Mouse (Mus musculus) MEL (cell line): ENCODE measurements at regions not wholly inside any gene's neighbourhood (a gene's known extent, or its start where the extent isn't known, plus 50 kb on each side); places are given as distances from the start of the nearest gene placed in this dataset.

ENCODE experiments used
- DNase-seq: peaks from one replicate; pipeline ENCODE4 v3.0.0; 2011; ENCODE audit warnings: low read depth, low spot score
- H3K27ac ChIP-seq: 2 replicates; pipeline ENCODE4 v1.5.1; 2012; ENCODE audit warnings: low read depth, mild to moderate bottlenecking, control low read depth, low read length, moderate library complexity; ENCODE audit not compliant: control insufficient read depth
- H3K27me3 ChIP-seq, 2 experiments: fragments of 150-350 bp in 1 of 2; sonication (generic) in 1 of 2; 2 replicates each; pipeline ENCODE4 v1.6.1; 2012; ENCODE audit warnings: low read length in 2 of 2, mild to moderate bottlenecking in 2 of 2, improper control_type of control experiment in 1 of 2, moderate library complexity in 1 of 2; ENCODE audit not compliant: insufficient read depth in 2 of 2, control insufficient read depth in 1 of 2
- H3K36me3 ChIP-seq, 2 experiments: 2 replicates each; pipeline ENCODE4 v1.6.1; 2012 to 2014; ENCODE audit warnings: low read length in 2 of 2, improper control_type of control experiment in 1 of 2, inconsistent platforms in 1 of 2, mild to moderate bottlenecking in 1 of 2; ENCODE audit not compliant: insufficient read depth in 2 of 2, control insufficient read depth in 1 of 2
- H3K4me1 ChIP-seq, 2 experiments: fragments of 150-350 bp in 1 of 2; sonication (generic) in 1 of 2; 2 replicates each; pipeline ENCODE4 v1.6.1; 2012; ENCODE audit warnings: low read length in 2 of 2, improper control_type of control experiment in 1 of 2, mild to moderate bottlenecking in 1 of 2; ENCODE audit not compliant: insufficient read depth in 2 of 2, control insufficient read depth in 1 of 2
- H3K4me3 ChIP-seq, 2 experiments: fragments of 150-350 bp in 1 of 2; sonication (generic) in 1 of 2; 2 replicates each; pipeline ENCODE4 v1.5.1; 2012; ENCODE audit warnings: low read depth in 2 of 2, low read length in 2 of 2, mild to moderate bottlenecking in 2 of 2, moderate library complexity in 2 of 2, control low read depth in 1 of 2, improper control_type of control experiment in 1 of 2; ENCODE audit not compliant: control insufficient read depth in 1 of 2, insufficient read depth in 1 of 2
- H3K79me2 ChIP-seq: 2 replicates; pipeline ENCODE4 v1.6.1; 2012; ENCODE audit warnings: mild to moderate bottlenecking, low read length, moderate library complexity; ENCODE audit not compliant: control insufficient read depth, poor library complexity, insufficient read depth
- H3K9ac ChIP-seq: 2 replicates; pipeline ENCODE4 v1.6.1; 2012; ENCODE audit warnings: low read depth, mild to moderate bottlenecking, control low read depth, low read length, moderate library complexity; ENCODE audit not compliant: control insufficient read depth, poor library complexity, severe bottlenecking
- H3K9me3 ChIP-seq: fragments of 150-350 bp; sonication (generic); replicated peaks from 2 replicates; pipeline ENCODE4 v1.6.1; 2012; ENCODE audit warnings: mild to moderate bottlenecking, low read length, improper control_type of control experiment, moderate library complexity; ENCODE audit not compliant: insufficient read depth
- BHLHE40 ChIP-seq: IDR thresholded peaks from 2 replicates; pipeline ENCODE4 v1.6.1; 2012; ENCODE audit warnings: low read depth, mild to moderate bottlenecking, inconsistent platforms, low read length, improper control_type of control experiment, borderline replicate concordance
- EP300 ChIP-seq, 2 experiments: IDR thresholded peaks; 2 replicates each; pipeline ENCODE4 v1.6.1; 2011; ENCODE audit warnings: improper control_type of control experiment in 2 of 2, low read length in 2 of 2, low read depth in 1 of 2, mild to moderate bottlenecking in 1 of 2
- ETS1 ChIP-seq: IDR thresholded peaks from 2 replicates; pipeline ENCODE4 v1.6.1; 2012; ENCODE audit warnings: low read depth, mild to moderate bottlenecking, inconsistent platforms, low read length, improper control_type of control experiment, moderate library complexity
- GABPA ChIP-seq: IDR thresholded peaks from 2 replicates; pipeline ENCODE4 v1.6.1; 2012; ENCODE audit warnings: low read depth, mild to moderate bottlenecking, inconsistent platforms, low read length, improper control_type of control experiment, moderate library complexity
- HCFC1 ChIP-seq: IDR thresholded peaks from 2 replicates; pipeline ENCODE4 v1.6.1; 2012; ENCODE audit warnings: low read depth, mild to moderate bottlenecking, inconsistent platforms, low read length, improper control_type of control experiment, moderate library complexity
- KAT2A ChIP-seq: conservative IDR thresholded peaks from 2 replicates; pipeline ENCODE4 v1.6.1; 2012; ENCODE audit warnings: low read depth, low read length, improper control_type of control experiment, inconsistent platforms
- MXI1 ChIP-seq: IDR thresholded peaks from 2 replicates; pipeline ENCODE4 v1.6.1; 2011; ENCODE audit warnings: mild to moderate bottlenecking, low read depth, low read length, improper control_type of control experiment
- MYB ChIP-seq: IDR thresholded peaks from 2 replicates; pipeline ENCODE4 v1.6.1; 2011; ENCODE audit warnings: mild to moderate bottlenecking, low read depth, low read length, improper control_type of control experiment
- MYC ChIP-seq: IDR thresholded peaks from 2 replicates; pipeline ENCODE4 v1.6.1; 2011; ENCODE audit warnings: low read depth, mild to moderate bottlenecking, low read length, improper control_type of control experiment, moderate library complexity
- NELFE ChIP-seq: IDR thresholded peaks from 2 replicates; pipeline ENCODE4 v1.6.1; 2011; ENCODE audit warnings: low read depth, low read length, improper control_type of control experiment
- NRF1 ChIP-seq: IDR thresholded peaks from 2 replicates; pipeline ENCODE4 v1.6.1; 2014; ENCODE audit warnings: low read depth, mild to moderate bottlenecking, inconsistent platforms, low read length, improper control_type of control experiment, moderate library complexity; ENCODE audit not compliant: poor library complexity, insufficient read depth, severe bottlenecking
- POLR2A ChIP-seq, 2 experiments: IDR thresholded peaks; 2 replicates each; pipeline ENCODE4 v1.6.1; 2011 to 2012; ENCODE audit warnings: low read length in 2 of 2, mild to moderate bottlenecking in 2 of 2, control low read depth in 1 of 2, improper control_type of control experiment in 1 of 2, low read depth in 1 of 2, moderate library complexity in 1 of 2; ENCODE audit not compliant: control insufficient read depth in 1 of 2, insufficient read depth in 1 of 2, poor library complexity in 1 of 2
- POLR2AphosphoS2 ChIP-seq: IDR thresholded peaks from 2 replicates; pipeline ENCODE4 v1.6.1; 2011; ENCODE audit warnings: low read length, improper control_type of control experiment
- SIN3A ChIP-seq: IDR thresholded peaks from 2 replicates; pipeline ENCODE4 v1.6.1; 2012; ENCODE audit warnings: low read length, improper control_type of control experiment, inconsistent platforms
- TBP ChIP-seq: IDR thresholded peaks from 2 replicates; pipeline ENCODE4 v1.8.0; 2011; ENCODE audit warnings: low read depth, low read length, improper control_type of control experiment
- USF2 ChIP-seq, 2 experiments: IDR thresholded peaks; 2 replicates each; pipeline ENCODE4 v1.6.1; 2011 to 2012; ENCODE audit warnings: improper control_type of control experiment in 2 of 2, low read length in 2 of 2, borderline replicate concordance in 1 of 2, inconsistent platforms in 1 of 2, low read depth in 1 of 2, mild to moderate bottlenecking in 1 of 2; ENCODE audit not compliant: insufficient read depth in 1 of 2
- ZKSCAN1 ChIP-seq: IDR thresholded peaks from 2 replicates; pipeline ENCODE4 v1.6.1; 2012; ENCODE audit warnings: low read depth, mild to moderate bottlenecking, inconsistent platforms, low read length, improper control_type of control experiment, moderate library complexity
- ZNF384 ChIP-seq: IDR thresholded peaks from 2 replicates; pipeline ENCODE4 v1.6.1; 2012; ENCODE audit warnings: low read depth, mild to moderate bottlenecking, inconsistent platforms, low read length, improper control_type of control experiment

GRCm38 (mm10) chr11:79835873-79836272 is 126.3 kb downstream of the Utp6 start:
- H3K4me1 ChIP-seq, result peaks cover 4 to 9% of the 10 kb centered on the region in 2 experiments
- H3K36me3 ChIP-seq, result peaks cover 0 to 2% of the 10 kb centered on the region in 2 experiments; a peak in 1 of 4 replicates
- no peak overlapping the region for H3K9ac ChIP-seq
- H3K27ac ChIP-seq, result no peak overlapping the region
- peaks cover 0 to 2% of the 10 kb centered on the region in 2 experiments; a peak in 2 of 4 replicates for H3K27me3 ChIP-seq
- no peaks in the 10 kb centered on the region for H3K79me2 ChIP-seq
- TF ChIP-seq POLR2AphosphoS2, result no peak
- no peak for TF ChIP-seq ETS1
- TF ChIP-seq USF2 (IDR thresholded peaks at IDR 0.05; ENCODE audit: borderline replicate concordance in 1 of 2, insufficient read depth in 1 of 2, low read depth in 1 of 2, low read length in 2 of 2), result no peak
- TF ChIP-seq EP300 (IDR thresholded peaks at IDR 0.05; ENCODE audit: low read depth in 1 of 2, low read length in 2 of 2), result no peak
- TF ChIP-seq POLR2A (IDR thresholded peaks at IDR 0.05; ENCODE audit: control insufficient read depth in 1 of 2, insufficient read depth in 1 of 2, low read depth in 1 of 2, low read length in 2 of 2, poor library complexity in 1 of 2), result no peak
- no peak for TF ChIP-seq GABPA
- TF ChIP-seq ZKSCAN1, result no peak
- TF ChIP-seq ZNF384, result no peak
- TF ChIP-seq MYB, result no peak
- no peak for DNase-seq
- H3K4me3 ChIP-seq, result no peak overlapping the region
- H3K9me3 ChIP-seq, result no peaks in the 10 kb centered on the region

GRCm38 (mm10) chr11:79833817-79834216 is 128.4 kb downstream of the Utp6 start:
- H3K27me3 ChIP-seq, result peaks cover 0 to 4% of the 10 kb centered on the region in 2 experiments; a peak in 1 of 4 replicates
- H3K27ac ChIP-seq, result no peak overlapping the region
- H3K4me1 ChIP-seq, result peaks cover 4 to 9% of the 10 kb centered on the region in 2 experiments
- no peak overlapping the region for H3K9ac ChIP-seq
- H3K4me3 ChIP-seq, result no peak overlapping the region
- DNase-seq, result no peak
- H3K79me2 ChIP-seq, result no peaks in the 10 kb centered on the region
- TF ChIP-seq HCFC1, result no peak
- no peak for TF ChIP-seq MXI1
- no peak for TF ChIP-seq MYC
- no peak for TF ChIP-seq TBP
- no peak for TF ChIP-seq ETS1
- TF ChIP-seq EP300 (IDR thresholded peaks at IDR 0.05; ENCODE audit: low read depth in 1 of 2, low read length in 2 of 2), result no peak
- TF ChIP-seq NRF1, result no peak
- no peak for TF ChIP-seq SIN3A
- TF ChIP-seq KAT2A, result no peak
- TF ChIP-seq ZKSCAN1, result no peak
- TF ChIP-seq NELFE, result no peak
- TF ChIP-seq BHLHE40, result no peak
- H3K9me3 ChIP-seq, result no peaks in the 10 kb centered on the region
- peaks cover 0 to 2% of the 10 kb centered on the region in 2 experiments; a peak in 1 of 4 replicates for H3K36me3 ChIP-seq
